Mouse (Mus musculus) cerebellum, adult 9-10 months (tissue): ENCODE results near the gene Cdk14.
"Not testable (repeated sequence)": the region's sequence is repeated elsewhere in the genome, so short reads cannot be mapped to it uniquely, and the experiment has no call there.

Experiments used
- DNase-seq: peaks from one replicate; pipeline ENCODE4 v3.0.0; 2022

Cdk14 gene

GRCm38 (mm10) chr5:5365285-5366076 lies 54.6 kb downstream of the Cdk14 start:
- no peak for DNase-seq

GRCm38 (mm10) chr5:5361684-5362083 lies 58.4 kb downstream of the Cdk14 start:
- DNase-seq, result no peak

- no peak for DNase-seq
Measured at GRCm38 (mm10) chr5:5360338-5360737, 59.8 kb downstream of the Cdk14 start.

GRCm38 (mm10) chr5:5359915-5360314 lies 60.2 kb downstream of the Cdk14 start:
- DNase-seq, result no peak

GRCm38 (mm10) chr5:5359370-5359769 lies 60.7 kb downstream of the Cdk14 start:
- DNase-seq, result no peak

- no peak for DNase-seq
Measured at GRCm38 (mm10) chr5:5358019-5358717, 61.9 kb downstream of the Cdk14 start.

GRCm38 (mm10) chr5:5354684-5355368 lies 65.3 kb downstream of the Cdk14 start:
- no peak for DNase-seq

GRCm38 (mm10) chr5:5353946-5354345 lies 66.2 kb downstream of the Cdk14 start:
- no peak for DNase-seq

GRCm38 (mm10) chr5:5344646-5345045 lies 75.5 kb downstream of the Cdk14 start:
- no peak for DNase-seq

- DNase-seq, result no peak
Measured at GRCm38 (mm10) chr5:5343741-5344140, 76.4 kb downstream of the Cdk14 start.

GRCm38 (mm10) chr5:5343267-5343666 lies 76.8 kb downstream of the Cdk14 start:
- no peak for DNase-seq

- DNase-seq, result peak; percentile 22
Measured at GRCm38 (mm10) chr5:5342410-5343137, 77.5 kb downstream of the Cdk14 start.

- DNase-seq, result no peak
Measured at GRCm38 (mm10) chr5:5341611-5342010, 78.5 kb downstream of the Cdk14 start.

GRCm38 (mm10) chr5:5333916-5334315 lies 86.2 kb downstream of the Cdk14 start:
- DNase-seq, result no peak

GRCm38 (mm10) chr5:5330926-5331460 lies 89.1 kb downstream of the Cdk14 start:
- no peak for DNase-seq

GRCm38 (mm10) chr5:5329018-5329417 lies 91.1 kb downstream of the Cdk14 start:
- not testable (repeated sequence) for DNase-seq

GRCm38 (mm10) chr5:5326716-5327115 lies 93.4 kb downstream of the Cdk14 start:
- DNase-seq, result peak; percentile 23

GRCm38 (mm10) chr5:5322699-5323098 lies 97.4 kb downstream of the Cdk14 start:
- DNase-seq, result no peak

GRCm38 (mm10) chr5:5320506-5321181 lies 99.5 kb downstream of the Cdk14 start:
- DNase-seq, result no peak

- DNase-seq, result no peak
Measured at GRCm38 (mm10) chr5:5319824-5320505, 100.1 kb downstream of the Cdk14 start.

GRCm38 (mm10) chr5:5314270-5314669 lies 105.8 kb downstream of the Cdk14 start:
- DNase-seq, result no peak
